Mouse (Mus musculus) limb, embryonic 14.5 days (tissue): ENCODE results near the gene Fam83c. TPM values are rescaled to one million over a fixed set of nuclear protein-coding genes. Genes with fewer than 3 reads are reported as not detected.

ENCODE experiments used
- ATAC-seq: fragments of 200-750 bp; cut with Nextera tagmentation; 2 replicates; pipeline ENCODE4 v1.8.0; 2017; ENCODE audit warnings: low read depth, moderate number of reproducible peaks, moderate TSS enrichment; ENCODE audit not compliant: low FRiP score
- DNase-seq: peaks from one replicate; pipeline ENCODE4 v3.0.0-alpha.2; 2015; ENCODE audit warnings: low spot score
- H3K27ac ChIP-seq: fragments of 300-500 bp; sonication (generic); replicated peaks from 2 replicates; pipeline ENCODE4 v1.5.1; 2014; ENCODE audit warnings: low read depth, mild to moderate bottlenecking, low read length, moderate library complexity, mixed read lengths
- H3K27me3 ChIP-seq: fragments of 300-500 bp; sonication (generic); 2 replicates; pipeline ENCODE4 v1.6.1; 2014; ENCODE audit warnings: low read length, mixed read lengths; ENCODE audit not compliant: control insufficient read depth, insufficient read depth
- H3K36me3 ChIP-seq: fragments of 300-500 bp; sonication (generic); 2 replicates; pipeline ENCODE4 v1.6.1; 2014; ENCODE audit warnings: mild to moderate bottlenecking, low read length, moderate library complexity, mixed read lengths; ENCODE audit not compliant: control insufficient read depth, insufficient read depth
- H3K4me1 ChIP-seq: fragments of 300-500 bp; sonication (generic); 2 replicates; pipeline ENCODE4 v1.6.1; 2014; ENCODE audit warnings: antibody characterized with exemption, low read length, mixed read lengths; ENCODE audit not compliant: control insufficient read depth, insufficient read depth
- H3K4me2 ChIP-seq: fragments of 300-500 bp; sonication (generic); replicated peaks from 2 replicates; pipeline ENCODE4 v1.6.1; 2014; ENCODE audit warnings: low read depth, mild to moderate bottlenecking, low read length, moderate library complexity; ENCODE audit not compliant: severe bottlenecking
- H3K4me3 ChIP-seq: fragments of 300-500 bp; sonication (generic); replicated peaks from 2 replicates; pipeline ENCODE4 v1.5.1; 2014; ENCODE audit warnings: low read length
- H3K9ac ChIP-seq: fragments of 300-500 bp; sonication (generic); 2 replicates; pipeline ENCODE4 v1.6.1; 2014; ENCODE audit warnings: mild to moderate bottlenecking, low read depth, low read length, moderate library complexity; ENCODE audit not compliant: severe bottlenecking
- H3K9me3 ChIP-seq: fragments of 300-500 bp; sonication (generic); 2 replicates; pipeline ENCODE4 v1.6.1; 2016; ENCODE audit warnings: low read length; ENCODE audit not compliant: control insufficient read depth
- POLR2A ChIP-seq: fragments of 200-500 bp; IDR thresholded peaks from 2 replicates; pipeline ENCODE4 v1.8.0; 2012; ENCODE audit warnings: inconsistent platforms, mild to moderate bottlenecking, moderate library complexity, borderline replicate concordance; ENCODE audit not compliant: insufficient read depth, insufficient read length; ENCODE audit errors: extremely low read depth
- WGBS: fragments of 180-500 bp; shearing (Covaris S2); extraction: QIAGEN DNeasy Blood & Tissue Kit; methylation state at CpG from one replicate; pipeline ENCODE4 v1.1.7; 2014; 5-methylcytosine and 5-hydroxymethylcytosine counted together
- polyA plus RNA-seq, 2 experiments: library from polyadenylated mRNA; depleted of rRNA in 1 of 2; stranded (reverse) in 1 of 2; unstranded in 1 of 2; fragments of >200 nt; fragmentation: Nextera tagmentation in 1 of 2; extraction: Ambion mirVana in 1 of 2; gene quantifications; 2 replicates each; pipeline versions ENCODE4 v1.2.1 to v1.2.3; 2012 to 2014

Fam83c gene
- polyA plus RNA-seq, 2 experiments: 2.0 to 2.1 TPM

DNA sequence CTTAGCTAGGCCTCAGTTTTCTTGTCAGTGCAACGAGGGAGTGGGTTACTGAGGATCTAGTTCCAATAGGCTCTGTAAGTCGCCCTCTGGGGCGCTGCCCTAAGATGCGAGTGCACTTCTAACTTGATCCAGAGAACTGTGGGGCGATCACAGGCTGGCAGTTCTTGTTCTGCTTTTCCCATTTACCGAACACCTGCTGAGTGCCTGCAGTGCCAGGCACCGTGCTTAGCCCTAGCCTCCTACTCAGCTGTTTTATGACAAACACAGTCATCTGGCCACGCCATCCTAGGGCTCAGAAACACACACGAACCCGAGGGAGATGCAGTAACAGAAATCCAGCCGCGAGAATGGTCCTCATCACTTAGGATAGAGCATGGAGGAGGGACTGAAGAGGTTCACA, 41.8 kb downstream of the Fam83c start:
- H3K36me3 ChIP-seq: no peaks in the 10 kb centered on the region
- no peaks in the 10 kb centered on the region for H3K27me3 ChIP-seq
- no peak overlapping the region for H3K27ac ChIP-seq
- TF ChIP-seq POLR2A: no peak
- H3K4me3 ChIP-seq: no peak overlapping the region
- H3K9me3 ChIP-seq: no peaks in the 10 kb centered on the region
- H3K9ac ChIP-seq: peak overlapping the region; percentile 21; the same call in 1 of the 2 replicates
- no peak for DNase-seq
- 25% methylated on average over 12 of the region's 12 CpGs for WGBS
- peak overlapping the region; percentile 10; the same call in 1 of the 2 replicates for H3K4me2 ChIP-seq
- no peak for ATAC-seq
- no peaks in the 10 kb centered on the region for H3K4me1 ChIP-seq

DNA sequence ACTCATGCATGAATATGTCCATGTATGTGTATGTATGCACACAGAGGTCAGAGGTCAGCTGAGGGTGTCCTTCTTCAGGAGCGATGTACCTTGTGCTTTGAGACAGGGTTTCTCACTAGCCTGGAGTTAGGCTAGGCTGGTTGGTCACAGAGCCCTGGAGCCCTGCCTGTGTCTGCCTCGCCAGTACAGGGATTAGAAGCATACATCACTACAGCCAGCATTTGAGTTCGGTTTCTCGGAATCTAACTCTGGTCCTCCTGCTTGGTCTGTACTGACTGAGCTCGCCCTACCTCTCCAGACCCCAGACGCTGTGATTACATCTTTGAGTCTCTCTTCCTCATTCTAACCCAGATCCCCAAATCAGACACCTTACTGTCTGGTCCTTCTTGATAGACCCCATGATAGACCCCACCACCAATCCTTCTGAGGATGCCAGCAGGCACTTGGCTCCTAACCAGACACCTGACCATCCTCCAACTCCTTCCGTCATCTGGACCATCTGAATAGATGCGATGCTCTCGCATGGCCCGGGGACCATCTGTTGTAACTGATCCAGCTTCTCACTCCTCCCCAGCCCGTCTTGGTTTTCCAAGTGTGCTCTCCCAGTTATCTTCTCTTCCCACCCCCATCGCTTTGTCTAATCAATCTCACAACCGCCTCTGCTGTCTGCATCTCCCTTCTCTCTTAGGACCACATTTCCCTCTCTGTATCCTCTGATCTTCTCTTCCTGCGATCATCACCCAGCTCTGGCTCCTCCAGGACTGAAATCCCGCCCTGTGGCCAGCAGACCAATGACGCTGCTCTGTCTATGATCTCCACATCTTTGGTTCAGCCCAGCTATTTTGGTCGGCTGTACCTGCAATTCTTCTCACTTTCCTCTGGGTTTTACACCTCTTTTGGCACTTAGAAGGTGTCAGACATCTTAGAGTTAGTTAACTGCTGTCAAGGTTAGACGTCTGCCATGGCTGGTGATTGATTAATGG, 46.4 kb downstream of the Fam83c start:
- H3K9me3 ChIP-seq: no peaks in the 10 kb centered on the region
- H3K4me1 ChIP-seq: no peaks in the 10 kb centered on the region
- DNase-seq: no peak
- no peak overlapping the region for H3K27ac ChIP-seq
- H3K27me3 ChIP-seq: no peaks in the 10 kb centered on the region
- no peak overlapping the region for H3K4me3 ChIP-seq
- H3K36me3 ChIP-seq: no peaks in the 10 kb centered on the region
- no peak overlapping the region for H3K4me2 ChIP-seq
- no peak for TF ChIP-seq POLR2A
- H3K9ac ChIP-seq: no peak overlapping the region
- WGBS: 62% methylated on average over 18 of the region's 18 CpGs
- ATAC-seq: no peak

DNA sequence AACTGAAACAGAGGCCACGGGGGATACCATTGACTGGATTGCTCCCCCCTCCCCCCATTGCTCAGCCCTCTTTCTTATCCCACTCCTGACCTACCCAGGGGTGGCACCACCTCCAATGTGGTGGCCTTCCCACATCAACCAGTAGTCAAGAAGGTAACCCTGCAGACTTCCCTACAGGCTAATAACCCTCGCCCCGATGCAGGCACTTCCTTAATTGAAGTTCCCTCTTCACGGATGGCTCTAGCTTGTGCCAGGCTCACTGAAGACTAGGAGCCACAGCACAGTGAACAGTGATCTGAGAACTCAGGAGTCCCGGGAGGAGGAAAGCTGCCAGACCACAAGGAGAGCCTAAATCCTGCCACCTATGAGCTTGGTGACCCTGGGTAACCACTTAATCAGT, 47.7 kb downstream of the Fam83c start:
- no peak for TF ChIP-seq POLR2A
- DNase-seq (no peak), ATAC-seq (no peak)
- no peak overlapping the region for H3K9ac ChIP-seq
- no peak overlapping the region for H3K4me2 ChIP-seq
- H3K4me3 ChIP-seq: no peak overlapping the region
- H3K27ac ChIP-seq: no peak overlapping the region
- 71% methylated on average over 5 of the region's 5 CpGs for WGBS
- H3K36me3 ChIP-seq: no peaks in the 10 kb centered on the region
- no peaks in the 10 kb centered on the region for H3K27me3 ChIP-seq
- H3K9me3 ChIP-seq: no peaks in the 10 kb centered on the region
- H3K4me1 ChIP-seq: no peaks in the 10 kb centered on the region

DNA sequence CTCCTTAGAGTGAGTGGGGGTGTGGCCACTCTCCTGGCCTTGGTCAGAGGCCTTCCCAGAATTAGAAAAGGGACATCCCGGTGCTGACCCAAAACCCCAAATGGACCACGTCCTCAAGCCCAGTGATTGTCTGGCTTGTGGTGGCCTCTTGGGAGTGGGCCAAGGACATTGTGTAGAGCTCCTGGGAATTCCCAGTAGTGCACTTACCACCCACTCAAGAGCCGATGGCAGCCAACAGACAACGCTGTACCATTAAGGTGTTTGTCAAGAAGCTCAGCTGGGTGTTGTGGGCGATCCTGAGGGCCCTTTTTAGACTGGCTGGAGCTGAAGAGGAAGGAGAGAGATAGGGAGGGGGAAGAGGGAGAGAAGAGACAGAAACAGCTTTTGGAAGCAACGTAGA, 50.1 kb downstream of the Fam83c start:
- Histone ChIP-seq H3K4me1 (no peaks in the 10 kb centered on the region), H3K27ac (no peak overlapping the region), H3K9ac (no peak overlapping the region), H3K27me3 (no peaks in the 10 kb centered on the region), H3K4me3 (no peak overlapping the region), H3K36me3 (no peaks in the 10 kb centered on the region), H3K4me2 (no peak overlapping the region), H3K9me3 (no peaks in the 10 kb centered on the region)
- TF ChIP-seq POLR2A: no peak
- DNase-seq: no peak
- no peak for ATAC-seq
- 80% methylated on average over 6 of the region's 6 CpGs for WGBS

DNA sequence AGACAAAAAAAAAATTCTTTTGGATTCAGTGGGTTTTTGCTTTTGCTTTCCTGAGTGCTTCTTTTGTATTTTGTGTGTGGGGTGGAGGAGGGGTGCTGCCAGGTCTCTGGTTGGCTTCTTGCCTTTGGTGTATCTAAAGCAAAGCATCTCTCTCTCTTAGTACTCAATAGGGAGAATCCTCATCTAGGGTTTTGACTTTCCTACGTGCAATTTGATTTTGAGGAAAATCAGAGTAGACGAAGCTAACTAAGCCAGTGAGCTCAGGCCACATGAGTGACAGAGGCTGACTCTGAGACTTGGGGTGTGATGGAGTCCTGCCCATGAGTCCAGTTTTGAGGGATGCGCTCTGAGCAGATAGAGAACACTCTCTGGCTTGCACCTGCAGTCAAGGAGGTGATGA, 55.1 kb downstream of the Fam83c start:
- Histone ChIP-seq H3K4me2 (no peak overlapping the region), H3K9me3 (no peaks in the 10 kb centered on the region), H3K9ac (no peak overlapping the region), H3K4me1 (0 out of 2 replicates have a peak, but pooled peaks cover 3% of the 10 kb centered on the region), H3K27ac (no peak overlapping the region), H3K27me3 (peaks cover 25% of the 10 kb centered on the region), H3K4me3 (no peak overlapping the region), H3K36me3 (no peaks in the 10 kb centered on the region)
- no peak for TF ChIP-seq POLR2A
- DNase-seq: no peak
- ATAC-seq: no peak
- WGBS: 76% methylated on average over 3 of the region's 3 CpGs
